Mouse (Mus musculus): ENCODE data around the gene Zfp668.

- TF ChIP-seq CTCF (IDR thresholded peaks at IDR 0.05) (no peak), EP300 (IDR thresholded peaks at IDR 0.05) (no peak)
These were observed 574 bp downstream of the Zfp668 start, which contains the start of gene Zfp646 for GRCm38 (mm10) chr7:127876041-127876466.

Measured in lung, postnatal 0 days (tissue).